Mouse (Mus musculus) cerebellum, postnatal 10 days (tissue): ENCODE measurements at regions not wholly inside any gene's neighbourhood (a gene's known extent, or its start where the extent isn't known, plus 50 kb on each side); places are given as distances from the start of the nearest gene placed in this dataset.

Experiments used
- DNase-seq, 2 experiments: peaks; one replicate each; pipeline ENCODE4 v3.0.0; 2021; ENCODE audit warnings: mixed read lengths in 2 of 2

DNA sequence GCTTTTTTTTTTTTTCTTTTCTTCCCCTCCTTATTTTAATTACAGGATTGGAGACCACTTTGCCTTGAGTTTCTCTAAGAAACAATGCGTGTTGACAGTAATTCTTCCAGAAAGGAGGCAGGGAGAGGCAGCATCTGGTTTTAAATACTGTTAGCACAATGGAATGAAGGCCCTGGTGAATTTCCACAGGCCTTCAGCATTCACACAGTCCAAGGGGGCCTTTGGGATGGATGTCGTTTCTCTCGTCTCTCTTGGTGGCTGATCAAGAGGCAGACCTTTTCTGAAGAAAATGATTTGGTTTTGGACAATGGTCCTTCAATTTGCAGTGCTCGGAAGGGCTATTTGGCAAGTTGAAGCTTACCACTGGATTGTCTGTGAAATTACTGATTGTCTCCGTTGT, 321.4 kb downstream of the Lmx1a start:
- DNase-seq: no peak

DNA sequence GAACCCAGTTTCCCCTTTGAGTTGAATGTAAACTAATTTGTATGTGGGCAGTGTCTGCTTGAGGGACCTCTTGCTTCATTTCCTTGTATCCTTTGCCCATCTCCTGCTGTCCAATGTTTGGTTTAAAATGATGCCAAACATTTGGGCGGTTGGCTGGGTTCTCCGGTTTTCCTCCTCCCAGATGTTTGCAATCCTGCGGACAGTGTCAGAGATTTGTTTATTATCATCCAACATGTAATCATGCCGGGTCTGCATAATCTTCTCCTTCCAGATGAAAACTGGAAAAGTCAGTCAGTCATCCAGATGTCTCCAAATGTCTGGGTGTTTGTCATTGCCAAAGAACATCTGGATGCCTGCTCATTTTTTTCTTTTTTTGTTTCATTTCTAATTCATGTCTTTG, 323.0 kb downstream of the Lmx1a start:
- no peak for DNase-seq

DNA sequence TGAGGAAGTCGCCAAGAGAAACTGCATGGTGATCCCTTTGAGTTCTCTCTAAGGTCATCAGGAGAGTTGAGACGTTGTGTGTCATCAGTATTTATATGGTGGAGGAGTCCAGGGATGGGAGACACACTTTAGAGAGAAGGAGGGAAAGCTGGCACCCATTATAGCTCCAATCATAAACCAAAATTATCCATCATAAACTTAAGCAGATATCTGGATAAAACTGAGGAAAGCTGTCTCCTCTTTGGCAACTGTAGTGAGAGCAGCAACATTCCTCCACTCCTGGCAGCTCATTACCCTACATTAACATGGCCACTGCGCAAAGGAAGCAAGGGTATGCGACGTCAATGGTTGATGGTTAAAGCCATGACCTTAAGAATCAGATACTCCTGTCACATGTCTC, 323.6 kb downstream of the Lmx1a start:
- no peak for DNase-seq

DNA sequence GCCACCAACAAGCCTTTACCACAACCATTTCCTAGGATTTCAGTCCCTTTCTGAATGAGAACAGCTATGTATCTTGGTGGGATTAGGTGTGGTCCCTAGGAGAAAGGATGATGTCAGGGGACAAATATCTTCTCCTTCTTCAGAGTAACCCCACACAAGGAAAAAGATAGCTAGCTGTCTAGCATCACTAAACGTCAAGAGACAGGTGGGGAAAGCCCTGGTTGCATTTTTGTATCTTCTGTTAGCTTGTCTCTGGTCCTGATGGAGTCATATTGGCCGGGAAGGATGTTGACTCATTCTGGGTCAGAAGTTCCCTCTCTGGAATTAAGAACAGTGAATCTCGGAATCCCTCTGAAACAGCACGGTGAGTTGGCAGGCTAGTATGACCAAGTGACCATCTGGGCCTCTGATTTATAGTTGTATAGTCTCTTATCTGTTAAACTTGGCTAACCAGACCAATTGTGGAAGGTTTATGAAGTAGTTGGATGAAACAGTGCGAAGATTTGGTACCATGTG, 327.4 kb downstream of the Lmx1a start:
- DNase-seq: no peak

DNA sequence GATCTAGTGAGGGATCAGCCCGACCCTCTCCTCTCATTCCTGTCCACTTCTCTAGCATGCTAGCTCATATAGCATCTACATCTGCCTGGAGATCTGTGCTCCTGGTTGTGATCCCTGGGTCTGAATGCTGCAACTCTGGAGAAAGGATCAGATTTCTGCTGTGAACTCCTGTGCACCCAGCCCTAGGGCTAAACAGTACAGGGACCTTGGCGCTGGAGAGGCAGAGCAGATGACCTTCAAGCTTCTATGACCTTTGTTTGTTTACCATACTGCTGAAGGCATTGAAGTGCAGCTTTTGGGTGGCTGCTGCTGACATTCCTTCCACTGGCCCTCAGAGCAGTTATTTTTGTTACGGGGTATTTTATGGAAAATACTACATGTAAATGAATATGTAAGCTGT, 337.4 kb downstream of the Lmx1a start:
- DNase-seq: no peak

DNA sequence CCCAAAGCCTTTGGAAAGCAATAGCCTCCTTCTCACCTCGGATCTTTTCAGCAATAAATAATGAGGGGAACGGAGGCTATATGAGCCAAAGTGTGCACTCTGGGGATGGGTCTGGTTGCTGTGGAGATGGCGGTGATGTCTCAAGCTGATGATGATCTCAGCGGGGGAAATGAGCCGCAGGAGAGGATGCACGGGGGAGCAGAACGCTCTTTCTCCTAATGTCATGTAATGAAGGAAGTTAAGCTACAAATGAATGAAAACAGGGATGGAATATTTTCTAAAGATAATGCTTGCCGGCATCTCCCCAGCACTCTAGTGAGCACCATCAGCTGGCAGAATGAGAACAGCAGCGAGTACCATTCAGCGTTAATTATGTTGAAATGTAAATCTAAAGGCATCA, 355.7 kb downstream of the Lmx1a start:
- DNase-seq: peak; percentile 29 to 48

DNA sequence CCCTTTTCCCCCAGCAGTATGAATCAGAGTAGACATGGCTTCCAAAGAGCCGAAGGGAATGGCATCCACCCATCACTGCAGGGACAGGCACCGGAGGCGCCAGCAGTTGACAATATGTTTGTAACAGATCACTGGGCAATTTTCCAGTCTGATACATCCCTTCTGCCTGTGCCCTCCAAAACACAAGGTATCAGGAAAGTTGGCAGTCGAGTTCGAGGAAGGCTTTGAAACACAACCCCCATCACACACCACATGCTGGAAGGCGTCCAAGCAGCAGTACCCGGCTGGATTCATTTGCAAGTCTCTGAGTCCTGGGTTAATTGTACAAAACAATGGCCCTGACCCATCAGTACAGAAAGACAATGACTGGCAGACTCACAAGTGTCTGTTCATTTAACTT, 357.3 kb downstream of the Lmx1a start:
- DNase-seq: peak; percentile 84 to 90

DNA sequence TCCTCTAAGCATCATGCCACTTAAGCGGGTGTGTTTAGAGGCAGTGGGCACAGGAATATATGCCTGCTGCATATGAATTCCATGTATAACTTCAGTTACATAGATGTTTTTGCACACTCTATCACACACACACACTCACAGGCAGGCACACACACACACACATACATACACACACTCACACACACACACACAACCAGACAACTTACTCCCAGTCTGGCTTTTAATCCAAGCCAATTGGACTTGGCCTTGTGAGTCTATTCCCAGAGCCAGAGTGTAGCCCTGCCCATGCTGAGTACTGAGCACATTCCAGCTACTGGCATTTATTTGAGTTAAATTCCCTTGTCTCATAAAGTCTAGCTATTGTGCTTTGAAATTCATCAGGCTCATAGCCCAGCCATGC, 357.7 kb downstream of the Lmx1a start:
- peak; percentile 52 to 57 for DNase-seq

DNA sequence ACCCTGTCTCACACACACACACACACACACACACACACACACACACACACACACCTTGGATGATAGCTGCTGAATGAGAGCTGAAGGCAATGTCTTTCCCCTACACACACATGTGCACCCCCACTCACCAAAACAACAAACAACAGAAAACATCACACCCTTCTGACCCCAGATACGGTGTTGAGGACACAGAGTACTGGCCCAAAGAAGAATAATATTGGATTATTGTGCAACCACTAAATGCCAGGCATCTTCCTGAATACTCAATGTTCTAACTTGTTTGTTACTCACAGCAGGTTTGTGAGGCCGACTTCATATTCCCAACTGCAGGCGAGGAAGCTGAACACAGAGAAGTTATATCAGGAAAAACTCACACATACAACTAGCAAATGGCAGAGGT, 360.9 kb downstream of the Lmx1a start:
- no peak for DNase-seq

DNA sequence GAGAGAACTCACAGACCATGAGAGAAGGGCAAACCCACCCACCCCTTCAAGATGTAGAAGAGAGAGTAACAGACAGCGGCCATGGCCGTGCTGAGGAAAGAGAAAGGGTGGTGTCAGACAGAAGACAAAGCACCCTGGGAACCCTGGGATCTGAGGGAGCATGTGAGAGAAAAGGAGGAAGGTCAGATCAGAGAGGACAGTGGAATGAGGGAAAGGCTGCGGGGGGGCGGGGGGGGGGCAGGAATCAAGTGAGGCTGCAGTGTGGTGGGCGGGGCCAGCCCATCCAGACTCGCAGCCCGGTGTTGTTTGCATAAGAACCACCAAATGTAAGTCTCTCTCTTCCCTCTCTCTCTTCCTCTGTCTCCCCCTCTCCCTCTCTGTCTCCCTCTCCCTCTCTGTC, 367.4 kb downstream of the Lmx1a start:
- no peak for DNase-seq

DNA sequence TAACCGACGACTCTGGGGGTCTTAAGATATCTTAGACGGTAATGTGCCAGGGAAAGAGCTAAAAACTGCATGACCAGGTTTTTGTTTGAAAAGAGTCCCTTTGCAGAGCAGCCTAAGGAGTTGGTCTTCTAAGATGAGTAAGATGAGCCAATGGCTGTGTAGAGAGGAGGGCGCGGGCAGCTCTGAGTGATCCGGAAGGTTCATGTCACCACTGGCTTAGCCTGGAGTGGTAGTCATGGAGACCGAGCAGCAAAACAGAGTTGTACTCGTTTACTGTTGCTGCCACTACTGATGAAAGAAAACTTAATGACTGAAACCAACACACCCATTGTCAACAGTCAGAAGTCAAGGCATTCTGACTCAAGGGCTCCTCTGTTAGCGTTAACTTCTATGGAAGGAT, 368.4 kb downstream of the Lmx1a start:
- DNase-seq: no peak

DNA sequence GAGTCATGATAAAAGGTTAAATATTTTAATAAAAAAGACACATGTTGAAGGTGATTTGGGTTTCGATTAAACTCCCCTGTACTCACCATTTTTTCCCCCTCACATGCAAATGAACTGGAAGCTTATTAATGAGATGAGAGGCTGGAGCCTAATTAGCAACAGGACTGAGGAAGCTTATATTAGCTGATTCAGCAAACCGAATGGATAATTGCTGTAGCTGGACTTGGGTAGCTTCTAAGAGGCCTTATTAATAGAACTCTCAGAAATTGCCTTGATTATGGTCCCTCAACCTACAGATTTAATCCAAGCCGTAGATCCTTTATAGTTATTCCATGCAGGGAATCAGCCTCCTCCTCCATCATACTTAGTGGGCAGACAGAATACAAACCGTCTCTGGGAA, 369.7 kb downstream of the Lmx1a start:
- DNase-seq: no peak

DNA sequence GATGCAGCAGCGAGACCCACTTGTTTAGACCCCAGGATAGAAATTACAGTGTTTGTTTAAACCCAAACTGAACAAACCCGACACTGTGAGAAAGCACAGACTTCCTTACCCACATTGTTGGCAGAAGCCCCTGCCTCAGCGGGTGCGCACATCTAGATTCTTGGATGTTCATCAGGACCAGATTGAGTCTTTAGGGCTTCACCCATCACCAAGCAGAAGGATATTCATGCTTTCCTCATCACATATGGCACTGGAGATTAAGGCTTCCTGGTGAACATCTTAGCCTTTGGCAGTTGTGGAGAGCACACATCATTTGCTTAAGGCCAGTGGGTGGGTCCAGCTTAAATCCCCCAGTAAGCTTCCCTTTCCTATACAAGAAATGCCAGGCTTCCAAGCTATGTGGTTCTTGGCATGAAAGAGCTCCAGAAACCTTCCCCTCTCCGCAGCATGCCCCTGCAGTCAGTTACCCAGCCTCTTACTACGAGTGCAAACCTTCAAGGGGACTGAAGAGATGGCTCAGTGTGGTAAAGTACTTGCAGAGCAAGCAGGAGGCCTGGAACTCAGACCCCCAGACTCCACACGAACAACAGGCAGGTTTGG, 367.9 kb downstream of the Pbx1 start:
- peak; percentile 80 to 89 for DNase-seq

DNA sequence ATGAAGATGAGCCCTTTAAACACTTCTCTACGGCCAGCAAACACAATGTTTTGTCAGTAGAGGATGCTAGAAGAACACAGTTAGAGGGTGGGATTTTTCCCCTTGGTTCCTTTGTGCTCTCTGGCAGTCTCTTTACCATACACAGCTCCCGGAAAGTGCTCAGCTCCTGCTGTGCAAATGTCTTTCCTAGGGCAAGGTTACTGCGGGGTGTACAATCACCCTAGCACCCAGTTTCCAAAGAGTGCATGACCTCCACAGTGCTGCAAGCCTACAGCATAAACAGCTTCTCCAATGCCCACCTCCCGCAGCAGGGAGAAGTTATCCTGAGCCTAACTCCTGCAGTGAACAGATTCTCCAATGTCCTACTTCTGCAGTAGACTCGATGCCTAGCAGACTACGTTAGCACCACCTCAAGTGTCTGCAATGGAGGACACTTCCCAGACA, 366.4 kb downstream of the Pbx1 start:
- DNase-seq: no peak

DNA sequence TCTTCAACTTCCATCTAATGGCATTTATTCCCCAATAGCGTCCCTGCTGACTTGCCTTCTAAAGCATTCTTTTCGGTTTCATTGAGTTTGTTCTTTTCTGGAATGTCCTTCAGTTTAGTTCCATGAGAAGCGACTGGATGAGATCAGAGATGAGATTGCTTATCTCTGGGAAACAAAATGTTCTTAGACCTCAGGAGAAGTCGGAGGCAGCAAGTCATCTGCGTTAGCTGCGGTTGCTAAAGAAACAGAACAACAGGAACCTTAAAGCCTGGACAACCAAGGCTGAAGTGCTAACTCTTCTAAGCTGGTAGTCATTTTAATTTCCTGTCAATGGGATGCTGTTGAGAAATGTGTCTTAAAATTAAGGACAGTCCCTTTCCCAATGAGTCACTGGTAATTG, 365.3 kb downstream of the Pbx1 start:
- DNase-seq: no peak

DNA sequence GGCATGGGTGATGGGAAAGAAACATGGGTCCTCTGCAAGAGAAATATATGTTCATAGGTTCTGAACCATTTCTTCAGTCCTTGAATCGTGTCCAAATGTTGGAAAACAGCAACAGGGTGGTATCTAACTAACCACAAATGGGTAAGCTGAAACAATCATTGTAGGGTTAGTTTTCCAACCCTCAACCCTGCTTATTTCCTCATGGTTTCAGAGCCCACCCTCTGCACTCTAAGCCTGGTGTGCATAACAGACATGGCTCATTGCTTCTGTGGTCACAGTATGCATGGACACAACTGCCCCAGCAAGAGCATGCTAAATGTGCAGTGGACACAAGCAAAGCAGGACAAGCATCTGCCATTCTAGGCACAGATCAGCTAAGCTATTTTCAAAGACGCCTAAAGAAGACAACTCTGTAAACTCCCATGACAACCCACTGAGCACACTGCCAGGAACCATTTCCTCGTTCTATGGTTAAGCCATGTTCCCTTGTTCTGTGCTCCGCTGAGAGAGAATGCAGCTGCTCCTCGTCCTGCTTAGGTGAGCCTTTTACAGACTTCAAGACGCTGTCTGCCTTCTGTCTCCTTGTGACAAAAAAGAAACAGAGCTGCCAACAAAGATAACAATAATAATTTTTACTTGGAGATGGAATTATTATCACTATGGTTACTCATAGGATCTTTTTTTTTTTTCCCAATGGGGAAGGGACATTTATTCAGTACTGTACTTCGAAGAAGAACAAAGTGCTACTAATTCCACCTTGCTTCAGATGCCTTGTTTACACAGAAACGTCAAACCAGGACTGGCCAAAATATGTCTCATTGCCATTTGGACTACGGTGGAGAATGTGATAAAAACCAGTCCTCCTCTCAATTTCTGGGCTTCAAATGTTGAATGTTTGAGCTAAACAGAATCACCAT, 363.8 kb downstream of the Pbx1 start:
- DNase-seq: no peak

DNA sequence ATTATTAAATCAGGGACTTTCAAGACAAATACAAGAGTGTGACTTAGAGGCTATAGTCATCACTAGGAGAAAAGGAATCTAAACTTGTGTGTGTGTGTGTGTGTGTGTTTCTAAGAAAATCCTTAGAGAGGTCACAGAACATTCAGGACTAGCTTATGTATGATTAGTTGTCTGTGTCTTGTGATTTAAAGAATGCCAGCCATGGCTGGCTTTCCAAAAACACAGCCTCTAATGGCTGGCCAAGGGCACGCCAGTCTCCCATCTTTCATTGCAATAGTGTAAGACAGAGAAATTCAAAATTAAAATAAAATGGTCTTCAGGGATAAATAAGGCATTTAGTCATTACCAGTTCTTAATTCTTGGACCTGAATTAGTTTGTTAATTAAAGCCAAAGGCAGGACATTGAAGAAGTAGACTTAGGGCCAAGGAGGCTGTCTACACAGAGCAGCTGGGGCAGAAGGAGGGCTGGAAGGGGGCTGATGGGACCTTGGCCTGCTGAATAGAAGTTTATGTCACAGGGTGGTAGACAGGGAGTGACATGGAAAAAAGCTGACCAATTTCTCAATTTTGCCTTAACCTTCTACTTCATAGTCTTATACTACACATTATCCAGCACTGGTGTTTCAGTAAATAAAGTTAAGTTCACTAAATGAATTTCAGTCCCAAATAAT, 363.0 kb downstream of the Pbx1 start:
- DNase-seq: no peak
